Mouse (Mus musculus): ENCODE measurements around the gene Fbxo7.

GRCm38 (mm10) chr10:85992412-85992811 lies 29.4 kb upstream of the Fbxo7 start:
- TF ChIP-seq CTCF (IDR thresholded peaks at IDR 0.05; ENCODE audit: low read depth, low read length) (no peak), GATA1 (IDR thresholded peaks at IDR 0.05; ENCODE audit: borderline replicate concordance, low read length) (no peak), POLR2AphosphoS5 (IDR thresholded peaks at IDR 0.05; ENCODE audit: insufficient replicate concordance, low read depth, low read length) (no peak), TAL1 (conservative IDR thresholded peaks at IDR 0.05; ENCODE audit: low read depth, low read length) (no peak)

Measured in G1E (cell line).